Mouse (Mus musculus): ENCODE data around the gene Olfr187. TPM values are rescaled to one million over a fixed set of nuclear protein-coding genes. Genes with fewer than 3 reads are reported as not detected.

Olfr187 gene
- polyA plus RNA-seq, 1 experiment = not detected

DNA sequence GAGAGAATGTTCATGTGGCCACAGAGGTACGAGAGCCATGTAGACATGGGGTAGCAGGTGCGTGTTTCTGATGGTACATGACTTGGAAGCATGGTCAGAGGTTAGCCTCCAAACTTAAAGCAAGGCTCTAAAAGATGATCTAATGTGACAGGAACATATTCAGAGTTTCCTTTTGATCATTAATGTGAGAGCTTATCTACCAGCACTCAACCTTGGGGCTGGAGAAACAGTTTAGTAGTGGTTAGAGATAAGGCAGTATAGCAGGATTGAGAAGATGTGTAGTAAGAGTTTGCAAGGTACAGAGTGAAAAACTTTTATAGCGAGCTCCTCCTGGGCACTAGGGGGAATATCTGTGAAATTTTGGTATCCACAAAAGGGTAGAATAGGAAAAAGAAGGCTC is 6.3 kb upstream of the Olfr187 start:
- no peaks in the 10 kb centered on the region for H3K4me1 ChIP-seq (ENCODE audit: control insufficient read depth, insufficient read depth, low read length)
- H3K27ac ChIP-seq (ENCODE audit: insufficient read depth, low read length) = no peak overlapping the region
- no peaks in the 10 kb centered on the region for H3K27me3 ChIP-seq (ENCODE audit: control insufficient read depth, insufficient read depth, low read length)
- 79% methylated on average over 3 of the region's 3 CpGs for WGBS
- no peak for TF ChIP-seq POLR2A (IDR thresholded peaks at IDR 0.05; ENCODE audit: borderline replicate concordance, insufficient read depth, low read length)
- no peak for TF ChIP-seq CTCF (IDR thresholded peaks at IDR 0.05; ENCODE audit: borderline replicate concordance, insufficient read depth, low read depth, low read length)
- H3K4me3 ChIP-seq (replicated peaks; ENCODE audit: insufficient read depth, low read depth, low read length) = no peak overlapping the region
- no peak for DNase-seq

DNA sequence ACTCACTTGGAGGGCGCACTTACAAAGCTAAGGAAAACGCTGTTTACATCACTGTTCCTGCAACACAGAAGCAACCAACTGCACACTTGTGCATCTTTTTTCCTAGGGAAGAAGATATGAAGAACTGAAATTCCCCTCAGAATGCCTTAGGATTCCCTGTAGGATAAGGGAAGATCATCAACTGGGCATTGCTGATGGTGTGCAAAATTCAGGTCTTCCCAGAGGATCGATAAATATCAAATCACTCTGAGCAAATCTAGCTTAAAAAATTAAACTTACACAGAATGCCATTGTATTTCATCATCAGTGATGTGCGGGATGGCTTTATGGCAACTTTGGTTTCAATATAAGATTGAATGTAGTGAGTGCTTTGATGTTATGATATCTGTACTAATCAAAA is 9.4 kb downstream of the Olfr187 start, which contains the start of gene Olfr186:
Olfr186 (minus strand) TSS at position 101 of the 400 bp plus-strand sequence.
- DNase-seq = no peak
- H3K4me1 ChIP-seq (ENCODE audit: control insufficient read depth, insufficient read depth, low read length) = no peaks in the 10 kb centered on the region
- WGBS = 91% methylated on average over 4 of the region's 4 CpGs
- TF ChIP-seq CTCF (IDR thresholded peaks at IDR 0.05; ENCODE audit: borderline replicate concordance, insufficient read depth, low read depth, low read length) (no peak), POLR2A (IDR thresholded peaks at IDR 0.05; ENCODE audit: borderline replicate concordance, insufficient read depth, low read length) (no peak)
- H3K27ac ChIP-seq (ENCODE audit: insufficient read depth, low read length) = no peak within 1 kb of the TSS
- no peaks in the 10 kb centered on the region for H3K27me3 ChIP-seq (ENCODE audit: control insufficient read depth, insufficient read depth, low read length)
- no peak within 1 kb of the TSS for H3K4me3 ChIP-seq (replicated peaks; ENCODE audit: insufficient read depth, low read depth, low read length)

DNA sequence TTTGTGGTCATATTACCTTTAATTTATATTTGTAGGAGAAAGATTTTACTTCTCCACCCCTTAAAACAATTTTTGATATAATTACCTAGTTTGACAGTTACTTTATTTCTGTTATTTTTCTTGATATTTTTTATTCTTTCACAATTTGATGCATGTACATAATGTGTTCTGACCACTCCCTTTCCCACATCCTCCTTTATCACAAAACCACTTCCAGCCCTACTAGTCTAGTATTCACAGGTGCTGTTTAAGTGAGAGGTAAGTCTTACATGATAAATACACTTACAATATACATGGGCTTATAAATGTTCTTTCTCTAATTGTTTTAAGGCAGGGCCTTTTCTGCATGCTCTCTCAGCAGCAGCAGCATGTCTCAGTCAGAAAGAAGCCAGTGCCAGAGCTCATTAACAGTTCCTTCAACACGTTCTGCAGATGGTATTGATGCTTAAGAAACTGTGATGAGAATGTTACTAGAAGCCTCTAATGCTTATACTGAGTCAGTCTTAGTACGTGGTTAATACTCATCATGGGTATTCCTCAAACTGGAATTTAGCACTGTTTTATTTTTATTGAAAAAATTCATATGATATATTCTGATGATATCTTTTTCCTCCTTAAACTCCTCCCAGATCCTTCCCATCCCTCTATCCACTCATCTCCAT is 26.1 kb downstream of the Olfr187 start:
- WGBS = 53% methylated on average over 2 of the region's 2 CpGs
- Histone ChIP-seq H3K27me3 (ENCODE audit: control insufficient read depth, insufficient read depth, low read length) (no peaks in the 10 kb centered on the region), H3K27ac (ENCODE audit: insufficient read depth, low read length) (no peak overlapping the region), H3K4me3 (replicated peaks; ENCODE audit: insufficient read depth, low read depth, low read length) (no peak overlapping the region), H3K4me1 (ENCODE audit: control insufficient read depth, insufficient read depth, low read length) (no peaks in the 10 kb centered on the region)
- no peak for DNase-seq
- TF ChIP-seq CTCF (IDR thresholded peaks at IDR 0.05; ENCODE audit: borderline replicate concordance, insufficient read depth, low read depth, low read length) = no peak
- TF ChIP-seq POLR2A (IDR thresholded peaks at IDR 0.05; ENCODE audit: borderline replicate concordance, insufficient read depth, low read length) = no peak

DNA sequence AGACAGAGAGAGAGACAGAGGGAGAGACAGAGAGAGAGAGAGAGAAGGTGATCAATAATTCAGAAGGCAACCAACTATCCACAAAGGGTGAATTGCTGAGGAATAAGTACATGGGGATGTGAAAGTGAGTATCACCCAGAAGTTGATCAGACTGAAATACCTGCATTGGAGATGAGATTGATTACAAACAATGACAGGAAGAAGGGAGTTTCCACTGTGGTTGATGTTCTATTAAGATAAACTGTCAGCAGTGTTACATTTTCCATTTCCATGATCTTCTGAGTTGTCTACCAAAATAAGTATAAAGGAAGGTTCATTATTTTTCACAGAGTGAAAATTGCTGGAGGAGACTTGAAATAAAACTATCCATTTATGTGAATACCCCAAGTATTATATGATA is 32.4 kb downstream of the Olfr187 start:
- Histone ChIP-seq H3K27ac (ENCODE audit: insufficient read depth, low read length) (no peak overlapping the region), H3K27me3 (ENCODE audit: control insufficient read depth, insufficient read depth, low read length) (no peaks in the 10 kb centered on the region), H3K4me1 (ENCODE audit: control insufficient read depth, insufficient read depth, low read length) (no peaks in the 10 kb centered on the region), H3K4me3 (replicated peaks; ENCODE audit: insufficient read depth, low read depth, low read length) (no peak overlapping the region)
- DNase-seq = no peak
- no peak for TF ChIP-seq POLR2A (IDR thresholded peaks at IDR 0.05; ENCODE audit: borderline replicate concordance, insufficient read depth, low read length)
- no peak for TF ChIP-seq CTCF (IDR thresholded peaks at IDR 0.05; ENCODE audit: borderline replicate concordance, insufficient read depth, low read depth, low read length)

DNA sequence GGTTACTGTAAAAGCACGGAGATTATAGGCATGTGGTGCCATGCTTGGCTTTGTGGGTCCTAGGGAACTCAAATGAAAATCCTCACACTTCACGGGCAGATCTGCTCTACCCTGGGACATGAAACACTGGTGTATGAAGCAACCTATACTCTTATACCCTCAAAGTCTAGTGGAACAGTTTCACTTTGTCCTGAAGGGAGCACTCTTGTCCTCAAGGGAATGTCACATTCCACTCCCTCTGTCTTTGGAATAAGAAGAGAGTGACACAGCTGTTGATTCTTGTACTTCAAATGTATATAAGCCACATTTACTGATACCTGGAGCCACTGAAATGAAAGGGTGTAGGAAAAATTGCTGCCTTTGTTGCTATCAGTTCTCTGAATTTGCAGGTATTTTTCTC is 44.5 kb downstream of the Olfr187 start, which contains the start of gene Olfr183:
Olfr183 (plus strand) TSS at position 301 of the 400 bp plus-strand sequence.
- 74% methylated on average over 2 of the region's 2 CpGs for WGBS
- Histone ChIP-seq H3K4me3 (replicated peaks; ENCODE audit: insufficient read depth, low read depth, low read length) (no peak within 1 kb of the TSS), H3K4me1 (ENCODE audit: control insufficient read depth, insufficient read depth, low read length) (no peaks in the 10 kb centered on the region), H3K27me3 (ENCODE audit: control insufficient read depth, insufficient read depth, low read length) (no peaks in the 10 kb centered on the region), H3K27ac (ENCODE audit: insufficient read depth, low read length) (no peak within 1 kb of the TSS)
- no peak for DNase-seq
- TF ChIP-seq POLR2A (IDR thresholded peaks at IDR 0.05; ENCODE audit: borderline replicate concordance, insufficient read depth, low read length) (no peak), CTCF (IDR thresholded peaks at IDR 0.05; ENCODE audit: borderline replicate concordance, insufficient read depth, low read depth, low read length) (no peak)

Other genes starting within 250 kb of the Olfr187 start
- gene Olfr173, start 239.5 kb downstream of the Olfr187 start, polyA plus RNA-seq (2012; rRNA removed) = not detected in 2 replicates
- not detected in 2 replicates for gene Olfr175-ps1, start 213.0 kb downstream of the Olfr187 start, polyA plus RNA-seq (2012; rRNA removed)
- gene Olfr177, start 165.0 kb downstream of the Olfr187 start, polyA plus RNA-seq (2012; rRNA removed) = not detected in 2 replicates
- not detected in 2 replicates for gene Olfr178, start 147.7 kb downstream of the Olfr187 start, polyA plus RNA-seq (2012; rRNA removed)
- not detected in 2 replicates for gene Olfr181, start 111.0 kb downstream of the Olfr187 start, polyA plus RNA-seq (2012; rRNA removed)
- not detected in 2 replicates for gene Olfr180, start 110.4 kb downstream of the Olfr187 start, polyA plus RNA-seq (2012; rRNA removed)
- gene Olfr183, start 44.4 kb downstream of the Olfr187 start, polyA plus RNA-seq (2012; rRNA removed) = not detected in 2 replicates
- not detected in 2 replicates for gene Olfr186, start 9.5 kb downstream of the Olfr187 start, polyA plus RNA-seq (2012; rRNA removed)
- gene Olfr190, start 38.2 kb upstream of the Olfr187 start, polyA plus RNA-seq (2012; rRNA removed) = not detected in 2 replicates
- gene Olfr191, start 50.1 kb upstream of the Olfr187 start, polyA plus RNA-seq (2012; rRNA removed) = not detected in 2 replicates
- gene Olfr193, start 72.1 kb upstream of the Olfr187 start, polyA plus RNA-seq (2012; rRNA removed) = not detected in 2 replicates
- gene Olfr194, start 81.3 kb upstream of the Olfr187 start, polyA plus RNA-seq (2012; rRNA removed) = not detected in 2 replicates
- gene Olfr195, start 107.3 kb upstream of the Olfr187 start, polyA plus RNA-seq (2012; rRNA removed) = not detected in 2 replicates
- gene Olfr196, start 130.7 kb upstream of the Olfr187 start, polyA plus RNA-seq (2012; rRNA removed) = not detected in 2 replicates
- not detected in 2 replicates for gene Olfr198, start 163.8 kb upstream of the Olfr187 start, polyA plus RNA-seq (2012; rRNA removed)
- not detected in 2 replicates for gene Olfr199, start 180.0 kb upstream of the Olfr187 start, polyA plus RNA-seq (2012; rRNA removed)
- not detected in 2 replicates for gene Olfr201, start 232.9 kb upstream of the Olfr187 start, polyA plus RNA-seq (2012; rRNA removed)
- not detected in 2 replicates for gene Olfr202, start 247.0 kb upstream of the Olfr187 start, polyA plus RNA-seq (2012; rRNA removed)

All from cerebellum, adult 2 months (tissue).